Mouse (Mus musculus): ENCODE measurements around the gene Fads6.

- TF ChIP-seq ZC3H11A (IDR thresholded peaks at IDR 0.05; ENCODE audit: low read depth, low read length), result no peak
- no peak for TF ChIP-seq RCOR1 (conservative IDR thresholded peaks at IDR 0.05; ENCODE audit: low read depth, low read length)
- TF ChIP-seq MAX (IDR thresholded peaks at IDR 0.05; ENCODE audit: low read length), result no peak
- TF ChIP-seq NRF1 (IDR thresholded peaks at IDR 0.05; ENCODE audit: low read depth, low read length), result no peak
- TF ChIP-seq CTCF (conservative IDR thresholded peaks at IDR 0.05 in 1 of 2, IDR thresholded peaks at IDR 0.05 in 1 of 2; ENCODE audit: low read depth in 2 of 2, low read length in 2 of 2), result no peak
- no peak for TF ChIP-seq IRF4 (IDR thresholded peaks at IDR 0.05; ENCODE audit: low read depth, low read length)
- no peak for TF ChIP-seq MXI1 (IDR thresholded peaks at IDR 0.05; ENCODE audit: low read depth, low read length)
Observed at GRCm38 (mm10) chr11:115250405-115251090, 46.9 kb downstream of the Fads6 start.
